Mouse (Mus musculus) B cell, adult 2 months (primary cell): ENCODE data around the gene Cldn34b2.
"Not testable (repeated sequence)": the region's sequence is repeated elsewhere in the genome, so short reads cannot be mapped to it uniquely, and the experiment has no call there.

ENCODE experiments used
- DNase-seq, 2 experiments: peaks; one replicate each; pipeline ENCODE4 v3.0.0; 2022

Gene Cldn34b2

GRCm38 (mm10) chrX:155128312-155128711, at the start of gene Cldn34b2:
Gene Cldn34b2 (minus strand): TSS chrX:155128412.
- not testable (repeated sequence) for DNase-seq

- DNase-seq, result no peak
Measured at GRCm38 (mm10) chrX:155177640-155178039, 49.4 kb upstream of the Cldn34b2 start.

- DNase-seq, result no peak
Measured at GRCm38 (mm10) chrX:155177230-155177629, 49.0 kb upstream of the Cldn34b2 start.

GRCm38 (mm10) chrX:155175568-155175967, 47.4 kb upstream of the Cldn34b2 start:
- DNase-seq, result no peak

GRCm38 (mm10) chrX:155172310-155172709, 44.1 kb upstream of the Cldn34b2 start:
- DNase-seq, result peak; percentile 1 to 8

- no peak for DNase-seq
Measured at GRCm38 (mm10) chrX:155171754-155172153, 43.5 kb upstream of the Cldn34b2 start.

- no peak for DNase-seq
Measured at GRCm38 (mm10) chrX:155169886-155170285, 41.7 kb upstream of the Cldn34b2 start.

GRCm38 (mm10) chrX:155167667-155168066, 39.5 kb upstream of the Cldn34b2 start:
- DNase-seq, result no peak

- DNase-seq, result no peak
Measured at GRCm38 (mm10) chrX:155166313-155166712, 38.1 kb upstream of the Cldn34b2 start.

GRCm38 (mm10) chrX:155163553-155163952, 35.3 kb upstream of the Cldn34b2 start:
- no peak for DNase-seq

GRCm38 (mm10) chrX:155151868-155152267, 23.7 kb upstream of the Cldn34b2 start:
- no peak for DNase-seq

- peak; percentile 58 to 71 for DNase-seq
Measured at GRCm38 (mm10) chrX:155144718-155145117, 16.5 kb upstream of the Cldn34b2 start.

- DNase-seq, result no peak
Measured at GRCm38 (mm10) chrX:155098024-155098423, 30.2 kb downstream of the Cldn34b2 start.

- DNase-seq, result not testable (repeated sequence)
Measured at GRCm38 (mm10) chrX:155093566-155093965, 34.6 kb downstream of the Cldn34b2 start, which contains the start of gene Magea2. Gene Magea2 (minus strand): TSS chrX:155093666.

- not testable (repeated sequence) for DNase-seq
Measured at GRCm38 (mm10) chrX:155089693-155090092, 38.5 kb downstream of the Cldn34b2 start, which contains the start of gene Magea1. Gene Magea1 (minus strand): TSS chrX:155089793.
